In the genomic region with DNA sequence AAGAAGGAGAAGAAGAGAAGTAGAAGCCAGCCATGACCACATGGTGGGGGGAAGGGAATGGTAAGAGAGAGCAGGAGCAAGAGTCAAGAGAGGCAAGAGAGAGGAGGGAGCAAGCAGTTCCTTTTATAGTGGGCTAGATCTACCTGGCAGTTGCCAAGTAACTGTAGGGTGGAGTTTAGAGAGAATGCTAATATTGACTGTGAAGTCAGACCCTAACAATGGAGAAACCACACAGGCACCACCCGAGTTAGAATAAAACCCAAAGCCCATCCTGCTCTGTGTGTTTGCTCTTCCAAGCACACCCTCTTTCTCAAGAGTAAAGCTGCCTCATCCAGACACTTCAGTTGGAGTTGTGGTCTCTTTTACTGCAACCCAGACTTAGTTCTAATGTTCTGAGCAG, we compare ENCODE assay signal across 19 mouse cellular contexts. TPM values are rescaled to one million over a fixed set of nuclear protein-coding genes. Genes with fewer than 3 reads are reported as not detected.
"Had no signal": no experiment of that assay in that cellular context is flagged by ENCODE, and none has a peak within 500 bp of the region (broad histone marks: within the 10 kb centered on the region; RNA-seq: fewer than 3 reads in every experiment).

No protein-coding gene starts in this region.

- ATAC-seq: liver, postnatal 0 days; midbrain, embryonic 15.5 days had no signal

- H3K27me3 ChIP-seq: liver, embryonic 13.5 days; liver, embryonic 15.5 days; megakaryocyte, embryonic 14.5 days; midbrain, embryonic 12.5 days; midbrain, embryonic 15.5 days; neural tube, embryonic 12.5 days had no signal

- H3K4me2 ChIP-seq: liver, embryonic 13.5 days; liver, embryonic 15.5 days; midbrain, embryonic 12.5 days; midbrain, embryonic 15.5 days; neural tube, embryonic 12.5 days had no signal

- H3K9me3 ChIP-seq: liver, embryonic 13.5 days; liver, embryonic 15.5 days; midbrain, embryonic 12.5 days; midbrain, embryonic 15.5 days; neural tube, embryonic 12.5 days had no signal

- H3K4me1 ChIP-seq: liver, embryonic 13.5 days; liver, embryonic 15.5 days; megakaryocyte, embryonic 14.5 days; midbrain, embryonic 12.5 days; midbrain, embryonic 15.5 days; neural tube, embryonic 12.5 days had no signal

- H3K4me3 ChIP-seq: liver, embryonic 13.5 days; liver, embryonic 15.5 days; megakaryocyte, embryonic 14.5 days; midbrain, embryonic 12.5 days; midbrain, embryonic 15.5 days; neural tube, embryonic 12.5 days had no signal

- H3K36me3 ChIP-seq: liver, embryonic 13.5 days; liver, embryonic 15.5 days; midbrain, embryonic 12.5 days; midbrain, embryonic 15.5 days; neural tube, embryonic 12.5 days had no signal

- H3K9ac ChIP-seq: liver, embryonic 13.5 days; liver, embryonic 15.5 days; liver, postnatal 0 days; midbrain, embryonic 12.5 days; midbrain, embryonic 15.5 days; neural tube, embryonic 12.5 days had no signal

- H3K27ac ChIP-seq: liver, embryonic 13.5 days; liver, embryonic 15.5 days; macrophage; midbrain, embryonic 12.5 days; midbrain, embryonic 15.5 days; neural tube, embryonic 12.5 days had no signal

- DNase-seq: liver, embryonic 13.5 days; liver, postnatal 0 days; lung, adult 2 months; lung, postnatal 10 days; right cerebral cortex, postnatal 14 days; thymus, adult 18-20 months; thymus, postnatal 14 days; thymus, postnatal 36 days had no signal

RNA-seq across cellular contexts. Expression of gene Mepe, which starts 11.1 kb away (rescaled TPM):
- polyA plus RNA-seq: liver, embryonic 13.5 days; liver, embryonic 15.5 days; liver, postnatal 0 days; lung, adult 2 months; lung, embryonic 16.5 days; macrophage; midbrain, embryonic 12.5 days; midbrain, embryonic 15.5 days; midbrain, postnatal 0 days; neural tube, embryonic 12.5 days; neural tube, embryonic 14.5 days; spleen, adult 2 months; thymus, postnatal 0 days had no signal

RNA-seq across cellular contexts. Expression of gene Ibsp, which starts 15.1 kb away (rescaled TPM):
- polyA plus RNA-seq: liver, embryonic 13.5 days; liver, embryonic 15.5 days; liver, postnatal 0 days; lung, adult 2 months; macrophage; midbrain, embryonic 12.5 days; neural tube, embryonic 12.5 days; spleen, adult 2 months had no signal
